Mouse (Mus musculus) left cerebral cortex, adult 2 months (tissue): ENCODE measurements around the gene Relch. TPM values are rescaled to one million over a fixed set of nuclear protein-coding genes. Genes with fewer than 3 reads are reported as not detected.
A peak's percentile ranks its signal among the peaks of the same experiment; 100 is the strongest.

Experiments
- DNase-seq, 2 experiments: peaks; one replicate each; pipeline ENCODE4 v3.0.0; 2021 to 2022; ENCODE audit warnings: low spot score in 2 of 2, mixed read lengths in 1 of 2; ENCODE audit errors: extremely low spot score in 1 of 2
- H3K27ac ChIP-seq: fragments of 200-600 bp; 2 replicates; pipeline ENCODE4 v1.8.1; 2022
- H3K4me3 ChIP-seq: fragments of 200-600 bp; 2 replicates; pipeline ENCODE4 v1.8.1; 2022
- CTCF ChIP-seq: fragments of 200-600 bp; IDR thresholded peaks from 2 replicates; pipeline ENCODE4 v1.8.1; 2022; ENCODE audit warnings: antibody characterized with exemption, mild to moderate bottlenecking, moderate library complexity
- intact Hi-C: fragments of 180-260 bp; cut with DNase I; formaldehyde crosslinking; loops from one replicate; pipeline ENCODE4 v1.15.1; 2025
- long read RNA-seq, 2 experiments: library from polyadenylated mRNA; stranded (forward); transcript quantifications; one replicate each; pipeline ENCODE4 v2.0.0; 2021; ENCODE audit warnings: borderline mapping rate in 2 of 2
- total RNA-seq, 2 experiments: library from RNA; stranded (reverse); gene quantifications; 2 replicates each; pipeline ENCODE4 v1.2.3; 2021

The Relch gene
- total RNA-seq, result 10 to 100 TPM; 94.0 to 98.8 TPM
- long read RNA-seq, experiment 1, full-length matches to known transcripts, result 43 of 77 reads
- long read RNA-seq, experiment 1, partial matches to known transcripts, result 7 of 77 reads
- long read RNA-seq, experiment 1, other reads (novel, unspliced or antisense), result 27 of 77 reads
- long read RNA-seq, experiment 2, full-length matches to known transcripts, result 24 of 40 reads
- long read RNA-seq, experiment 2, partial matches to known transcripts, result 3 of 40 reads
- long read RNA-seq, experiment 2, other reads (novel, unspliced or antisense), result 13 of 40 reads

GRCm38 (mm10) chr1:105663171-105663961 is at the start of gene Relch, which contains the start of gene Pign:
Gene Relch (plus strand): TSS chr1:105663861.
Gene Pign (minus strand): TSS chr1:105663677.
- peak within 1 kb of the TSS; percentile 100 for H3K4me3 ChIP-seq
- TF ChIP-seq CTCF, result peak; percentile 28
- peak; percentile 91 to 96 for DNase-seq
- peak within 1 kb of the TSS; percentile 93 for H3K27ac ChIP-seq
- intact Hi-C loops, result loop anchor here (1.0 to 5.0 kb wide), 3 partner anchors 49 to 374 kb away; partner anchors contain the start of gene Zcchc2

GRCm38 (mm10) chr1:105630481-105630880 is 33.2 kb upstream of the Relch start:
- no peak for DNase-seq
- no peak overlapping the region for H3K27ac ChIP-seq
- H3K4me3 ChIP-seq, result no peak overlapping the region
- peak; percentile 76 for TF ChIP-seq CTCF
- intact Hi-C loops, result loop anchor here (1.0 to 2.0 kb wide), 3 partner anchors 538 to 1832 kb away; no protein-coding TSS in a partner anchor

GRCm38 (mm10) chr1:105644093-105644492 is 19.6 kb upstream of the Relch start:
- TF ChIP-seq CTCF, result no peak
- no peak overlapping the region for H3K27ac ChIP-seq
- DNase-seq, result no peak
- no peak overlapping the region for H3K4me3 ChIP-seq
- intact Hi-C loops, result no loop called here

- intact Hi-C loops, result no loop called here
- H3K4me3 ChIP-seq, result no peak overlapping the region
- H3K27ac ChIP-seq, result no peak overlapping the region
- no peak for TF ChIP-seq CTCF
- DNase-seq, result no peak
Observed at GRCm38 (mm10) chr1:105650650-105651049, 13.0 kb upstream of the Relch start.

- TF ChIP-seq CTCF, result no peak
- DNase-seq, result no peak
- H3K27ac ChIP-seq, result no peak overlapping the region
- intact Hi-C loops, result no loop called here
- H3K4me3 ChIP-seq, result no peak overlapping the region
Observed at GRCm38 (mm10) chr1:105653981-105654380, 9.7 kb upstream of the Relch start.

GRCm38 (mm10) chr1:105660015-105660414 is 3.6 kb upstream of the Relch start:
- H3K27ac ChIP-seq, result no peak overlapping the region
- H3K4me3 ChIP-seq, result no peak overlapping the region
- intact Hi-C loops, result loop anchor here (5.0 kb wide), 1 partner anchor 377 kb away; no protein-coding TSS in a partner anchor
- no peak for DNase-seq
- TF ChIP-seq CTCF, result peak; percentile 92

- Histone ChIP-seq H3K4me3 (peak overlapping the region; percentile 100), H3K27ac (no peak overlapping the region; the same call in 1 of the 2 replicates)
- no peak for TF ChIP-seq CTCF
- intact Hi-C loops, result loop anchor here (1.0 to 5.0 kb wide), 3 partner anchors 50 to 375 kb away; partner anchors contain the start of gene Zcchc2
- DNase-seq, result no peak
Observed at GRCm38 (mm10) chr1:105662820-105663170, 866 bp upstream of the Relch start.

GRCm38 (mm10) chr1:105663962-105664812 is 526 bp downstream of the Relch start:
- peak in 1 of 2 experiments; percentile 15 for DNase-seq
- peak overlapping the region; percentile 93 for H3K27ac ChIP-seq
- H3K4me3 ChIP-seq, result peak overlapping the region; percentile 100
- intact Hi-C loops, result loop anchor here (1.0 to 5.0 kb wide), 3 partner anchors 48 to 373 kb away; partner anchors contain the start of gene Zcchc2
- no peak for TF ChIP-seq CTCF

- DNase-seq, result no peak
- intact Hi-C loops, result no loop called here
- Histone ChIP-seq H3K4me3 (no peak overlapping the region), H3K27ac (no peak overlapping the region)
- TF ChIP-seq CTCF, result no peak
Observed at GRCm38 (mm10) chr1:105669700-105670099, 6.0 kb downstream of the Relch start.

GRCm38 (mm10) chr1:105674763-105675162 is 11.1 kb downstream of the Relch start:
- intact Hi-C loops, result no loop called here
- no peak overlapping the region for H3K4me3 ChIP-seq
- no peak for TF ChIP-seq CTCF
- no peak for DNase-seq
- no peak overlapping the region for H3K27ac ChIP-seq

- no peak overlapping the region for H3K27ac ChIP-seq
- peak; percentile 53 for TF ChIP-seq CTCF
- DNase-seq, result no peak
- intact Hi-C loops, result no loop called here
- H3K4me3 ChIP-seq, result no peak overlapping the region
Observed at GRCm38 (mm10) chr1:105680587-105680986, 16.9 kb downstream of the Relch start.
